Mouse (Mus musculus): Measurements from ENCODE around the gene Prdm9.

The Prdm9 gene

DNA sequence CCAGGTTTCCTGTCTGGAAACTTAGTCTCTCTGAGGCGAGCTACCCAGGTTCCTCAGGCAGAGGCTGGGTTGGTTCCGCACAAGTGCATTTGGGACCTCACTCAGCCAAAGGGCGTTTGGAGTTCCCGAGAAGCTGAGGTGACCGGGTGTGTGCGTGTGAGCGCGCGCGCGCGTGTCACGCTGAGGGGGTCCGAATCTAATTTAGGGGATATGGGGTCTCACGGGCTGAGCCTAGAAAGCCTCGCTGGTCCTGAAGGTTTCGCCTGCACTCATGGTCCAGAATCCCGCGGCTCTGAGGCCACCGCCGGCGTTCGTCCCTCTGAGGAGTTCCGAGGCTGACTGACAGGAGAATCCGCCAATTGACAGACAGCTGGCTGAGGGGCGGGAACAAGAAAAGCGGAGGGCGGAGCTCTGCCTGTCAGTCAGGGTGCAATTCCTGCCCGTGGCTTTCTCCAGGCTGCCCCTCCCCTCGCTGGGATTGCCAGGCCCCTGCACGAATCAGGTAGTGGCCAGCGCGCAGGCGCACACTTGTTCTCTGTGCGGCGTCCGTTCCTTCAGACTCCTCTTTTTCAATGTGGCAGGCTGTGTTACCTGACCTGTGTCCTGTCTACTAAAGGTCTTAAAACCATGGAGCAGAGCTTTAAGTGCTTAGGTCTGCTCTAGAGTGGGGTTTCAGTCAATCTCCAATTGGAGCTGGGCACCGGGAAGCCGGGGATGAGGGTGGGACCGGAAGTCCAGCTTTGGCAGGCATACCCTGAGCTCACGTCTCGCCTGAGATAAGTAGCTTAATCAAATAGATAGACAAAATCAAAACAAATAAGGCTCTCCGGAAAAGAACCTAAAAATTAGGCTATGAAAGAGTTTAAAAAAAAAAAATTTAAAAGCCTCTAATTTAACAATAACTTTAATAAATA is at the start of gene Prdm9:
Gene Prdm9, minus strand, starts transcription at position 341 of the 914 bp plus-strand sequence.
- in situ Hi-C loops (cut with MboI, MseI), result no loop called here

DNA sequence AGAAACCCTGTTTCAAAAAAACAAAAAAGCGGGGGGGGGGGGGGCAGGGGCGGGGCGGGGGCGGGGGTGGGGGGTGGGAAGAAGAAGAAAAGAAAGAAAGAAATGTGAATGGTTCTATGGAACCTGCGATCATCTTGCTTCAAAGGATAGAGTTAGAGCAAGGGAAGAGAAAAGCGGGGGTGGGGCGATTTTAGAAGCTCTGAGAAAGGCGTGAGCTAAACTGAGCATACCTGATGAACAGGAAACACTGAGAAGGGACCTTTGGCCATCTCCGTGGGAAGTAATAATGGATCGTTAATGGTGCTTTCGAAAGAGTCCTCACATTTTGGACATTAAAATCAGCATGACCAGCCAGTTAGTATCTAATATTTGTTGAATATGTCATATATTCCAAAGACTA is 35.3 kb upstream of the Prdm9 start:
- in situ Hi-C loops (cut with MboI, MseI), result loop anchor here (5.0 kb wide), 1 partner anchor 118 kb away; no protein-coding TSS in a partner anchor

DNA sequence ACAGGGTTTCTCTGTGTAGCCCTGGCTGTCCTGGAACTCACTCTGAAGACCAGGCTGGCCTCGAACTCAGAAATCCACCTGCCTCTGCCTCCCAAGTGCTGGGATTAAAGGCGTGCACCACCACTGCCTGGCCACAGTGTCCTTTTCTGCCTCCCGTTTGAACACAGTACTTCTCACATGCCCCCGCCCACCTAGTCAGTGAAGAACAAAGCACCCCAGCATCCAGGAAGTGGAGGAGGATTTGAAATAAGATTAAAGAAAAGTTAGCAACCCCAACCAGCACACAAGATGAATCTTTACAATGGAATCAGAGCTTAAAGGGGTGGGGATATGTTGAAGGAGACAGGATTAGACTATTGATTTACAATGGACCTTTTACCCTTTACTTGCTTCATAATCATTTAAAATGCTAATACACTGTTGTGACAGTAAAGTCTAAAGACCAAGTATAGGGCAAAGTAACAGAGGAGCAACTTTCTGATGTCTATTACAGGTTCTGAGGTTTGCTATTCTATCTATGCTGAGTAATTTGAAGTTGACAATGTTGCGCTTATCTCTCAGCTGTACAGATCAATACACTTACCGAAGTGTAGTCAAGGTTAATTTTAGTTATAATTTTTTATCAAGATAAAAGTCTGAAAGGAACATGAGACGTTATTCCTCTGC is 27.2 kb upstream of the Prdm9 start:
- in situ Hi-C loops (cut with MboI, MseI), result no loop called here

DNA sequence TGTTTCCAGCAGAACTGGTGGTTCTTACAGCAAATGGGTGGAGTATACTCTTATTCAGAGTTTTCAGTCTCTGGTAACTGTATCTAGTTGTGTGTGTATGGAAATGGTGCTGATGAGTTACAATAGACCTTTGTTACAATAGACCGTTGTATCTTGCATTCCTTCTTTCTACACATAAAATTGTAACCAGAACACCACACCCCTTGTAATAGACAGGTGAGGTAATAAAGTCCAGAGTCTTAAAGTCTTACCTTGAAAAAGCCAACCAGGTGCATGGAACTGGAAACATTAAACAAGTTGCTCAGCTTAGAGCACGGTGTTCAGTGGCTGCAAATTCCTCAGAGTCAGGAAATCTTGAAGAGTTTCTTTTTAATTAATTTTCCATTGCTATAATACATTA is 24.0 kb upstream of the Prdm9 start:
- in situ Hi-C loops (cut with MboI, MseI), result no loop called here

DNA sequence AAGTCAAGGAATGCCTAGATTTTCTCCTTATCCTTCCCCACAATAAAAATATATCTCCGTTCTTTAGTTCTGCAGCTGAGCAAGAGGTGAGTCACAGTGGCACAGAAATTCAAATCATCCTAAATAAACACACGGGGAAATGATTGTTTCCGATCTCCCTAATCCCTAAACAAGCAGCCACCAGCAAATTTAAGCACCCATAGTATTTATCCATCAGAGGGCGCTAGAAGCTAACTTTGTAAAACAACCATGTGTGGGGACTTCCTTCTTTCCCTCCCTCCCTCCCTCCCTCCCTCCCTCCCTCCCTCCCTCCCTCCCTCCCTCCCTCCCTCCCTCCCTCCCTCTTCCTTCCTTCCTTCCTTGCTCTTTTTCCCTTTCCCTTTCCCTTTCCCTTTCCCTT is 21.5 kb upstream of the Prdm9 start:
- in situ Hi-C loops (cut with MboI, MseI), result no loop called here

DNA sequence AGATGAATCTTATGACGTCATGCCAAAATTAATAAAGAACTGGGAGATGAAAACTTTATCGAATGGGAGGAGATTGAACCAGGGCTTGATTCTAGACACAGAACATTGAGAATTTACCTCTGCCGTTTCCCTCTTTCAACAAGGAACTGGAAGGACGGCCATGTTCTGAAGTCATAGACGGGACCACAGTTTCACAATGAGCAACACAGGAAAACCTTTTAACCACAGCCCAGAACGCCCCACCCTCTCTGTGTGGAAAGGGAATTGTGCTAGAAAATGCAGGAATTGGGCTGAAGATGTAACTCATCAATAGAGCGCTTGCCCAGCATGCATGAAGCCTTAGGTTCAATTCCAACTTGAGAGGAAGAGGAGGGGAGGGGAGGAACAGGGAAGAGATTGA is 18.9 kb upstream of the Prdm9 start:
- in situ Hi-C loops (cut with MboI, MseI), result no loop called here

DNA sequence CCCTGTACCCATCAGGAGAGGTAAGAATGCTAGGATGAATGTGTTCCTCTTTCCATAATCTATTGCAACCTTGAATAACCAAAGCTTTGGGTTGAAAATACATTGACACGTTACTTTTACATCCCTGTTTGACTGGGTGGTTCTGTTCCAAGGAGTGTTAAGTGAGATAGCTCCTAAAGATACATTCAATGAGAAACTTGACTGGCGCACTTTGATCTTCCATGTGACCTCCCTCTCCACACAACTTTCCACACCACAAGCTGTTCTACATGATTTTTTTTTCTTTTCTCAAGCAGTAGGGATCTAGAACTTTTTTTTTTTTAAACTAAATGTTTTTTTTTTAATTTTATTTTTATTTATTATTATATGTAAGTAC is 15.9 kb upstream of the Prdm9 start:
- in situ Hi-C loops (cut with MboI, MseI), result no loop called here

DNA sequence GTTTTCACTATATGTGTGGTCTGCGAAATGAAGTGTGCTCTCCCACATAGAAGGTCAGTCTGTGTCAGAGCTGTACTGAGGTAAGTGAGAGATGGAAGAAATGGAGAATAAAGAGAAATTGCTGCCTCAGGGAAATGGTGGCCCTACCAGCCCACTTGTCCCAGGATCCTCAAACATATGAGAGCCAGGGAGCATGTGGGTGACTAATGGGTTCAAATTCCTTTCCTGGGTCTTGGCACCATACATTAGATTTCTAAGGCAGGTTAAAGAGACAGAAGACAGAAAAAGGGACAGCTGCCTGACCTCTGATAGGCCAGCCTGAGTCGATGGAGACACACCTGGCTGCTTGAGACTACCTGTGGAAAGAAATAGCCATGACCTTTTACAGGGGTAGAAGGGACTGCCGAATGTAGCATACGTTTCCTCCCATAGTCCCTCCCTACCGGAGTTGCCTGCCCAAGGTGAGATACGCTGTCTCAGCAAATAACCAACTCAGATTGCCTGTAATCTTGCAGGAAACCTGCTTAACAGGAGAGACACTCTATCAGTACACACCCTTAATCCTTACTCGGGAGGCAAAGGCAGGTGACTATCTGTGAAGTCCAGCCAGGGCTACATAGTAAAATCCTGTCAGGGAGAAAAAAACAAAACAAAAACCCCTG is 15.4 kb upstream of the Prdm9 start:
- in situ Hi-C loops (cut with MboI, MseI), result loop anchor here (5.0 kb wide), 1 partner anchor 133 kb away; no protein-coding TSS in a partner anchor

DNA sequence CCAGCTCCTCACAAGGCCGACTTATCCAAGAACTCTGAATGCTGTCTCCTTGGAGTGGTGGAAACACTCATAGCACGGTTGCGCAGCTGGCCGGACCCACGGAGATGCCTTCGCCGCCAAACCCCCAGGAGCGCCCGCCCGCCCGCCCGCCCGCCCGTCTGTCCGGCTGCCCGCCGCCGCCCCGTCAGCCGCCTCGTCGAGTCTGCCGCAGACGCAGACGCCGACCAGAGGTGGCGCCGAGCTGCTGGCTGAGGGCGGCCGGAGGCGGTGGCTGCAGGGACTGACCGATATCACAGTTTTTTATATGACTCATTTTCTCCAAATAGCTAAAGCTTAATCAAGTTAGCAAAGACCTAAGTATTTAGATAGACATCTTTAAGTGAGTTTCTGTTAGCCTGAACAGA is 13.1 kb upstream of the Prdm9 start:
- in situ Hi-C loops (cut with MboI, MseI), result loop anchor here (5.0 kb wide), 1 partner anchor 135 kb away; no protein-coding TSS in a partner anchor

DNA sequence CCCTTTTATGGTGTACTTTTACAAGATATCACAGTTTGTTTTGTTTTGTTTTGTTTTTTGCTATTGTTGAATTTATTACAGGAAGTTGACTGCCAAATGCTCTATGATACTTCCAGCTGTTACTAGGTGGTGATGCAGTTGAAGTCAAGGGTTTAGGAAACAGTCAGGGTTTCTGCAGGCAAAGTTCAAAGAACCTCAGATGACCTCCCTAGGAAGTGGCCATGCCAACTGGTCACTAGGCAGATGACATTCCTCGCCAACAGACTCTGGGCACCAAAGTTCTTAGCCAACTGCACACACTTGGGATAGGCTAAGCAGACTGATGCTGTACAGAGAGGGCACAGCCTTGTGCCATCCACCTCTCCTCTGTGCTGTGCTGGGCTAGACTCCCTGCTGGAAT is 10.9 kb upstream of the Prdm9 start:
- in situ Hi-C loops (cut with MboI, MseI), result loop anchor here (5.0 kb wide), 1 partner anchor 137 kb away; no protein-coding TSS in a partner anchor

DNA sequence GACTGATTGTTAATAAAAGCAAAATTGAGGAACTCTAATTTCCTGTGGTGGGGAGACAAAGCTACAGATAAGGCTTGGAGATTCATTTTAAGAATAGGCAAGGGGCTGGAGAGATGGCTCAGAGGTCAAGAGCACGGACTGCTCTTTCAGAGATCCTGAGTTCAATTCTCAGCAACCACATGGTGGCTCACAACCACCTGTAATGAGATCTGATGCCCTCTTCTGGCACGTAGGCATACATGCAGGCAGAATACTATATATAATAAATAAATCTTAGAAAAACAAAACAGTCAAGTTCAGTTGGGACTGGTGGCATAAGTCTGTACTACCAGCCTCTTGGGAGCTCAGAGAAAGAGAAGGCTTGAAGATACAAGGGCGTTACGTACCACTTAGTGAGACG is 2.8 kb upstream of the Prdm9 start:
- in situ Hi-C loops (cut with MboI, MseI), result no loop called here

DNA sequence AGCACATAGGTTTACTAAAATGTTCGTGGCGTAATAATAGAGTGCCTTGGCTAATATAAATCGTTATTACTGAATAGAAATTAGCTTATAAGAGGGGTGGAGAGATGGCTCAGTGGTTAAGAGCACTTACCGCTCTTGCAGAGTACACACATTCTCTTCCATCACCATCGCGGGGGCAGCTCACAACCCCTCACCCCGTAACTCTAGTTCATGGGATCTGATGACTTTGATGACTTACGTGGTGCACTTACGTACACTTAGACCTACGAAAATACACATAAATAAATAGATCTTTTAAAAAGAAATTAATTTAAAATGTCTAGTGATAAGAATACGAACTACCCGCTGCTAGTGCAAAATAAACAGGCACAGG is 760 bp upstream of the Prdm9 start:
- in situ Hi-C loops (cut with MboI, MseI), result no loop called here

DNA sequence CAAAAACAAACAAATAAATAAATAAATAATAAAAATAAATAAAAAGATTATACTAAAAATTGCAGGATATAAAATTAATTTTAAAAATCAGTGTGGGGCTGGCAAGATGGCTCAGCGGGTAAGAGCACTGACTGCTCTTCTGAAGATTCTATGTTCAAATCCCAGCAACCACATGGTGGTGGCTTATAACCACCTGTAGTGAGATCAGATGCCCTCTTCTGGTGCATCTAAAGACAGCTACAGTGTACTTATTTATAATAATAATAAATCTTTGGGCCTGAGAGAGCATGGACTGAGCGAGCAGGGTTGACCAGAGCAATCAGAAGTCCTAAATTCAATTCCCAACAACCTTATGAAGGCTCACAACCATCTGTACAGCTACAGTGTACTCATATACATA is 4.2 kb downstream of the Prdm9 start:
- in situ Hi-C loops (cut with MboI, MseI), result no loop called here

DNA sequence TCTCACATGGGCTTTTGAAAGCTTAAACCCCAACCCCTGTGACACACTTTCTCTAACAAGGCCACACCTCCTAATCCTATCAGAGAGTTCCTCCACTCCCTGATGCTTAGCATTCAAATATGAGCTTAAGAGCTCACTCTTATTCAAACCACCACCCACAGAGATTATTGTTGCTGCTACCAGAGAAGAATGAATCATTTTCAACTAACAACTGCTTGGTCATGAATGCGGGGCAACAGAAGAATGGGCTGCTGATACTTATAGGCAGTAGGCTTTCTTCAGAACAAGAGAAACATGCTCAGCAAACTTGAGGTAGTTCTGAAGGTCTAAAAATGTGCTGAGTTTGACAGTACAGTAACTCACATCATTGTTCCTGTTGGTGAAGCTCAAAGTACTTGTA is 14.4 kb downstream of the Prdm9 start:
- in situ Hi-C loops (cut with MboI, MseI), result loop anchor here (10.0 kb wide), 1 partner anchor 1405 kb away; no protein-coding TSS in a partner anchor

DNA sequence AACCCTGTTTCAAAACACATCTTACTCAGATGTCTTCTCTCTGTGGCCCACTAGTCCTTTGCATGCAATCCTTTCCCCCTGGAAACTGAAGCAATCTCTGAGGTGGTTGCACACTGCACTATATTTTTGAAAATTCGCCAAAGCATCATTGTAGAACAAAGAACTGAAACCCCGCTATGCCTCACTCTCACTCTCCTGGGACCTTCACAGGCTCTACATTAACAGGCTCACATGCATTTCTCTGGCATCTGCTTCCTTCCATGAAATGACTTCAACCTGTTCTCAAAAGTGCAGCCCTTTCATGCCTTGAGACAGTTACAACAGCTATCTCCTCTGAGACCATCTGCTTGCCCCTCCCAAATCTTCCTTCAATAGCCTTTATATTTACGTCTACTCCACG is 17.7 kb downstream of the Prdm9 start:
- in situ Hi-C loops (cut with MboI, MseI), result loop anchor here (10.0 kb wide), 1 partner anchor 1408 kb away; no protein-coding TSS in a partner anchor

DNA sequence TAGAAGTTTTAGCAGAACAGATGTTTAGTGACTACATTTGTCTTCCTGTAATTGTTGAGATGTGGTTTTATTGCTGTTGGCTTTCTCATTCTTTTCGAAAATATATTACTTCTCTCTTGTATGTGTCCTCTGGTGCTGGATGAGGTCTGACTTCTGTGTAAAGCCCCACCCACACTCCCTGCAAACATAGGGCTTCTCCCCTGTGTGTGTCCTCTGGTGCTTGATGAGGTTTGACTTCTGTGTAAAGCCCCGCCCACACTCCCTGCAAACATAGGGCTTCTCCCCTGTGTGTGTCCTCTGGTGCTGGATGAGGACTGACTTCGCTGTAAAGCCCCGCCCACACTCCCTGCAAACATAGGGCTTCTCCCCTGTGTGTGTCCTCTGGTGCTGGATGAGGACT is 20.3 kb downstream of the Prdm9 start:
- in situ Hi-C loops (cut with MboI, MseI), result loop anchor here (10.0 kb wide), 1 partner anchor 1411 kb away; no protein-coding TSS in a partner anchor

DNA sequence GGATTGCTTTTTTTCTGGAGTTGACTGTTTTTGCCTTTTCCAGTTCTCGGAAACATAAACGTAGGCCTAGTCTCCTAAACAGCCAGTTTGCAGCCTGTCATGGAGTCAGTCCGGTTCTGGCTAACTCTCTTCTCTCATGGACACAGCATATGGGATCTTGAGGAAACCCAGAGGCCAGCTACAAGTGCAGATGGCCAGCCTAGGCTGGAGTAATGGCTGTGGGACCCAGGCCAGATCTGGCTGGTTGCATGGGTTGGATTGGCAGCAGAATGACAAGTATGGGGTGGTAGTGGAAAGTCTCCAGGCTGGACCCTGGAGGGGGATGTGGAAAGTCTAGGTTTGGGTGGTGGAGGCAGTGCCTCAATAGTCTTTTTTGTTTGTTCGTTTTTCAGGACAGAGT is 23.8 kb downstream of the Prdm9 start:
- in situ Hi-C loops (cut with MboI, MseI), result loop anchor here (10.0 kb wide), 1 partner anchor 1414 kb away; no protein-coding TSS in a partner anchor

DNA sequence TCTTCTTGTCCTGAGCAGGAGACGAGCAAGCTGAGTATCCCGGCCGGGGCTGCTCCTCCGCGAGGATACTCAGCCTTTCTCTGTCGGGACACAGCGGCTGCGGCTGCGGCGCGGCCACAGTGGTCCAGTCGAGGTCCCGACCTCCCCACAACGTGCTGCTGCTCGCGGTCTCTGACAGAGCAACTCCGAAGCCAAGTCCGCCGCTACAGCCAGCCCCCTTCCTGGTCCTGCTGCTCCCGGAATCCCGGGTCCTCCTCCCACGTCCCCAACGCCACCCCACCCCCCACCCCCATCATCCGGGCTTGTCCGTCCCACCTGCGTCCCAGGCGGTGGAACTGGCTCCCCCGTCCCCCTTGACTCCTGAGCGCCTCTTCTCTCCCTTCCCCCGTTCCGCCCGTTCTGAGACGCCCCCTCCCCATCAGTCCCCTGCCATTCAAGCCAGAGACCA is 27.7 kb downstream of the Prdm9 start:
- in situ Hi-C loops (cut with MboI, MseI), result no loop called here

DNA sequence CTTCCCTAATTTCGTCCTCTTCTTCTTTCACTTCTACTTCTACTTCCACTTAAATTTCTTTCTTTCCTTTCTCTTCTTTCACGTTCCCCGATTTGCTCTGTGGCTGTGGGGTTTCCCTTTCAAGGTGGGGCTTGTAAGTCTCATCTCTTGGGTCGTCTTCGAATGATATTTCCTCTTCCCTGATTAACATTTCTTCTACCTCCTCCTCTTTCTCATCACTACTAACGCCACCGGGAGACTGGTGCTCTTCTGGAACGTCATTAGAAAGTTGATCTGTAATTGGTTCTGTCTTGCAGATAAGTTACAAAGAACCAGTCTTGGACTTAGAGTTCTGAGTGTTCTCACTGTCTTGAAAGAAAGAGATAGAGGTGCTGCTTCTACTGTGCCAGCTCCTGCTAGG is 28.2 kb downstream of the Prdm9 start:
- in situ Hi-C loops (cut with MboI, MseI), result no loop called here

DNA sequence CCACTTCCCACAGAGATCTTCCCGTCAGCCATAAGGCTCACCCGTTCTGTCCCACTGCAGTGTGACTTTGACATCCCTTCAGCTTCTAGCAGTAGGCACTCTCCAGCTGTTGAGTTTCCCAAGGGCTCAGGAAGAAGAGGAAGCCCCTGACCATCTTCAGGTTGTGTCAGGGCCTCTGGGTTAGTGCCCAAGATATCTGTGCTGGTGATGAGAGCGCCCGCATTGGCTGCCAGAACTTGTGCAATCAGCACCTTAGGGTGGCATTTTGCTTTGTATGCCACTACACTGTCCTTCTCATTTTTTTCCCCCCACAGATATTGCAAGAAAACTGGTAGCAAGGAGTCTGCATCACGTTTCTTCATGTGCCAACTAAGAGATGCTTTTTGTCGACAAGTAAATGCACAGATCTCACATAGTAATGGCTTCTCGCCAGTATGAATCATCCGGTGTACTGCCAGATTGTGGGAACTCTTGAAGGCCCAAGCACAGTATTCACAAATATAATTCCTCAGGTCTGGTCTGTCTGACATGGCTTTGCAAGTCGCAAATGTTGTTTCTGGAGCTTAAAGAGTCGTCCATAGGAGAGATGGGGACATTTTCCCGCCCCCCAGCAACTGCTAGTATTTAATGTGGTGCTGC is 28.9 kb downstream of the Prdm9 start:
- in situ Hi-C loops (cut with MboI, MseI), result no loop called here

DNA sequence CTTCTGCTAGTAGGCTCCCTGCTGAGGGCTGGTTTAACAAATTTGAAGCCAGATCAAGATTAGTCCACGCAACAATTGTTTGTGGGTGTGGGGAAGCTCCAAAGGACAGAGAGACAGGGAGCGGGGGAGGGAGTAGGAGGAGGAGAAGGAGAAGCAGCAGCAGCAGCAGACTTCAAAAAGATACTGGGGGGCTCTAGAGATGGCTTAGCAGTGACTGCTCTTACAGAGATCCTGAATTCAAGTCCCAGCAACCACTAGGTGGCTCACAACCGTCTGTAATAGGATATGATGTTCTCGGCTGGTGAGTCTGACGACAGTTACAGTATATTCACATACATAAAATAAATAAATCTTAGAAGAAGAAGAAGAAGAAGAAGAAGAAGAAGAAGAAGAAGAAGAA is 34.0 kb downstream of the Prdm9 start:
- in situ Hi-C loops (cut with MboI, MseI), result no loop called here
